Mouse (Mus musculus) heart, adult 11 months (tissue): ENCODE results near the gene Matn4.

ENCODE experiments used
- DNase-seq: peaks from one replicate; pipeline ENCODE4 v3.0.0; 2022

Gene Matn4

DNA sequence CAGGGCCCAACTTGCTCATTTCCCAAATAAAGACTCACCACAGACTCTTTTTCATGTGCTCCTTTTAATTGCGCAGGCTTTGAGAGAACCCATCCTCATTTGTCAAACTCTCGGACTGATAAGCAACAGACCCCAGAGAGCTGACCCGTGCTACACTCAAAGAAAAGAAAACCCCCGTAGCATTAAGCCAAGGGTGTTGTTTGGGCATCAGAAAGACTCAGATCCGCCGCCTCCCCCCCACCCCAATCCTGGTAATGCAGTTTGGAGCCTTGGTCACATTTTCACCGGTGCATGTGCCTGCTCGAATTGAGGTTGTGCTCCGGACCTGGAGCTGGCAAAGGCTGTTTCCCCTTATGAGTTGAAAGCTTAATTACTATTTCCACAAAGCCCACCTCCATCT lies at the start of gene Matn4:
Matn4 (minus strand) TSS at position 101 of the 400 bp plus-strand sequence.
- no peak for DNase-seq

DNA sequence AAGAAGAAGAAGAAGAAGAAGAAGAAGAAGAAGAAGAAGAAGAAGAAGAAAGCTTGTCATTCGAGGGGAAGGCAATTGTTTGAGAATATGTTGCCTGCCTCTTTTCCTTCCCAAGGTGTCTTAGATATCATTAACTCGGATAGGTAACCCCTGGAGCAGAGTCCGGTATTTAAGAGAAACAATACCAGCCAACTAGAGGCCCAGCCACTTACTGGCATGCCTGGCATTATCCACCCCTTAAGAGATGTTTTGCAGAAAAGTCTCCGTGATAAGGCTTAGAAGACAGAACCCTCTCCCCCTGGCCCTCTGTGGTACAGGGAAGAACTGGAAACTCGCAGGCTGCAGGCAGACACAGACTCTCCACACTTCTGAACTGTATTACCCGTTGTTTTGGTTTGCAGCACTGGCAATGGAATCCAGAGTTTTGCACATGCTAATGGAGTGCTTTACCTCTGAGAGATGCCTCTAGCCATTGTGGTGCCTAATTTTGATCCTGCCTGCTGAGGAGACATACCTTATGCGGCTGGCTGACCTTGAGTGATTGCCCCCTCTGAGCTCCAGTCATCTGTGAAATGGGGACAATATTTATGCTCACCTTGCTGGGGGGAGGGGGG lies 49.0 kb upstream of the Matn4 start:
- no peak for DNase-seq

DNA sequence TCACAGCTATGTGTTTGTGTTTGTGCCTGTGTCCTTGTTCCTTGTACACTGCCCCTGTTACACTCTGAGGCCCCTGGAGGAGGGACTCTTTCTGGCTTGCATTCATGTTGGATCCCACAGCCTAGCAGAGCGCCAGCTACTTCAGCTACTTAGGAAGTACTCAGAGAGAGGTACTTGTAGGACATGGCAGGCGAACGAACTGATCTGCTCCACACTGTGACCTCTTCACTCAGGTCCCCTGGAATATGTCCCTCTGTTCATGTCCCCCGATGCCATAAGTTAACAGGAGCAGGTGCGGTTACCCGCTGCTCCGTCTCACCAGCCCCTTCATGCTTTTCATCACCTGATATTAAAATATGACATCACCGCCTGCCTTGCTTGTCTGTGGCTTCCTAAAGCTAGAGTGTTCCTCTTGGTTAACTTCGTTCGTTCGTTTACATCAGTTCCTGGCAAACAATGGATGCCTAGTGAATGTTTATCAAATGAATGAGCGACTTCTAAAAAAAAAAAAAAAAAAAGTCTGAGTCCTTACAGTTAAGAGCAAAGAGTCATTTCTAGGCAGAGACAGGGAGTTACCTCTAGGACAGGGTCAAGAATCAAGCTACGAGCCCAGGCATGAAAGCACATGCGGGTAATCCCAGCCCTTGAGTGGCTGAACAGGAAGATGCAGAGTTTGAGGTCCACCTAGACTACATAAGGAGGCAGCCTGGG lies 48.2 kb upstream of the Matn4 start:
- peak; percentile 96 for DNase-seq

DNA sequence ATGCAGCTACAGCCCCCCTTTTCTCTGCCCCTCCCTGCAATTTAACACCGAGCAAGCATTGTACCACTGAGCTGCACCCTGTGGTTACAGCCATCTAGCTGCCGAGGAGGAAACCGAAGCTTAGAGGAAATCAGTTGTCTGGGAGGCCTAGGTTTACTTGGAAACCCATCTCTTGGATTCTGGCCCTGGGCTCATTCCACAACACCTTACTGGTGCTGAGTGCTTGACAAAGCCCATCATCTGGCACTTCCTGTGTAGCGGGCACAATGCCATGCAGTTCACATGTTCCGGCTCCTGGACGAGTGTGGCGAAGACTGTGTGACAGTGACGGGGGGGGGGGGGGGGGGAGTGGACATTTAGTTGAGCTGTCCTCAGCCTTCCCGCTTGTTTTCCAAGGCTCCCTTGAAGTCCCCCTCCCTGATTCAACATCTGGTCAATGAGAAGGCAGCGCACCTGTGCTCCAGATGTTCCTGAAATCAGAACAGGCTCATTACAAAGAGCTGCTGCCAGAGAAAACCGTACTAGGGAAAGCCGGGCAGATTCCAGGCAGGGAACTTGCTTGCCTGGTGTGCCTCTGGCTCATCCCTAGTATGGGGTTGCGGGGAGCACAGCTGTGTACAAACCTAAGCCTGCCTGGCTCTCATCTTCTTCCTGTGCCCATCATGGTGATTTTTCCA lies 47.2 kb upstream of the Matn4 start:
- DNase-seq = peak; percentile 96

DNA sequence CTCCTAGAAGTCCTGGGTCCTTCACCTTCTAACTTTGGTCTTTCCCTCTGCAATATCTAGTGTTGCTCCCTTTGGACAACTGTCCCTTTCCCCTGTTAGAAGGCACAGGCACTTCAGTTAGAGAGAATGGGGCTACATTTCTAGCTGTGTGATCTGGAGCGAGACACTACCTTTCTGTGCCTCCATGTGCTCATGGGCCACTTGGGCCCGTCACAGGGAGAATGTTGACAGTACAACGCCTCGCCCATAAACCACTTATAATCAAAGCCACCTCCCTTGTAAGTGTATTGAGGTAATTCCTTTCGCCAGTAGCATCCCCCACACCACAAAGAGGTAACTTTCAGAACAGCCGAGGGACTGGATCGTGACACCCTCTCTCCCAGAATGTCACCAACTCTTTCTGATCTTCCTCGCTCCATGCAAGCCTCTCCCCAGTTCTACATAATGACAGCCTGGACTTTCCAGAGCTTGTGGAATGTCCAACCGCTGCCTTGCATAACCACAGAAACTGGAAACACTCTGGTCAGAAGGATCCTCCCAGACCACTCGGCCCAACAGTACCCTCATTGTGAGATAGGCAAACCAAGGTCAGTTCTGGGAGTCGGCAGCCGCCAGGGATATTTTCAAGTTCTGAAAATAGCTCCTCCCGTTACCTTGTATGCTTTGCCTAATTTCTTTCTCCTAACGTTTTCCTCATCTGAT lies 44.5 kb upstream of the Matn4 start:
- DNase-seq = no peak

DNA sequence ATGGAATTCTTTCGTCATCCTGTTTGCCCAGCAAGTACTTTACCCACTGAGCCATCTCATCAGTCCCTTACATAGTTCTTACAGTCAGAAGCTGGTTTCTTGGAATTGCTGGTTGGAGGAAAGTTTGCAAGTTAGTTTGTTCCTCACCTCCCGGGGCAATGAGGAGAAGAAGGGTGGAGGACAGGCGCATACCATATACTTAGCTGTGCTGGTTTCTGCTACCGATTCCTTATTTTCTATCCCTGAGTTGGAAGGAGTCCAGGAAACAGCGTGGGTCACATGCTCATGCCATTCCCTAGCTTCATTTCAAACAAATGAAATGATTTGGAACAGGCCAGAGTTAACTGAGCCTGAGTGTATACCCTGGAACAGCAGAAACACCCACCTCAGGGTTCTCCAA lies 44.0 kb upstream of the Matn4 start:
- no peak for DNase-seq

DNA sequence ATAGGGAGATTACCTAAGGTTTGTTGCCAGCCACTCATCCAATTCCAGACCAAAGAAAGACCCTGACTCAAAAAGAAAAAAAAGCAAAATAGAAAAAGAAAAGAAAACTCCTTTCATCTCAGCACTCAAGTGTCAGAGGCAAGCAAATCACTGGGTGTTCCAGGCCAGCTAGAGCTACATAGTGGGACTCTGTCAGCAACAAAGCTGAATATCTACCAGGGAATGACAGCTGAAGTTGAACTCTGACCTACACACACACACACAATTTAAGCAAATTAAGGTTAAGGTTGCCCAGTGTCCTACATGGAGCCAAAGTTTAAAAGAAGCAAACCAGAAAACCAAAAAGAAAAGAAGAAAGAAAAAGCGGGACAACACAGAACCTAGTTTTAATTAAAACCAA lies 43.2 kb upstream of the Matn4 start:
- no peak for DNase-seq

DNA sequence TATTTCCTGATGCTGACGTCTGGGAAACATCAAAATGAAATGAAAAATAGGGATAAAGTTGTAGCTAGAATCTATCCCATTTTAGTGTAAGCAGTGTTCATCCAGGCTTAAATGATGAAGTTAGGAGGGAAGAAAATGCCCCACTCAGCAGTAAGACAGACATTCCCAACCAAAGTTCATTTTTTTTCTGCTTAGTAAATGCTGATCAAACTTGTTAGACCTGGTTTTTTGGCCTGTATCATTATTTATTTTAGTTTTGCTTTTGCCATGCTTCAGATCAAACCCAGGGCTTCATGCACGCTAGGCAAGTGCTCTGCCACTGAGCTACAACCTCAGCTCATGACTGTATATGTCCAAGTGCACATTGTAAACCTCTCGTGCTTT lies 41.1 kb upstream of the Matn4 start:
- DNase-seq = no peak

DNA sequence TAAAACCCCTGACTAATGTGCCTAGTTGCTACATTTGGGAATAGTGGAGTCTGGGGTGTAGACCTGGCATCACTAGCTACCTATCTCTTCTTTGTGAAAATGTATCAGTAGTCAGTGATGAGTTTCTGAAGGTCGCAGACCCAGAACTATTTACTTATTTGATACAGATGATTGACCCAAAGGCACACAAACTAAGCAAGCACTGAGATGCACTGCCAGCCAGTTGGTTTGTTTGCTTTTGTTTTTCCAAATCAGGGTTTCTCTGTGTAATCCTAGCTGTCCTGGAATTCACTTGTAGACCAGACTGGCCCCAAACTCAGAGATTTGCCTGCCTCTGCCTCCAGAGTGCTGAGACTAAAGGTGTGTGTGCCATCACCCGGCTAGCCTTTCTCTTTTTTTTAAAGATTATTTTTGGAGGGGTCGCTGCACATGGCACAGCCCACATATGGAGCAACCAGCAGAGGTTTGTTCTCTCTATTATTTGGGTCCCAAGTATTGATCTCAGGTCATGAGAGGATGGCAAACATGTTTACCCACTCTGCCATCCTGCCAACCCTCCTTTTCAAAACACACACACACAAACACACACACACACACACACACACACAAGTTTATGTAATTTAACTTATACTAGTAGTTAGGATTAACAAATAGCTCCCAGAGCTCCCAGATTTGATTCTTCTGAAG lies 40.6 kb upstream of the Matn4 start:
- no peak for DNase-seq

DNA sequence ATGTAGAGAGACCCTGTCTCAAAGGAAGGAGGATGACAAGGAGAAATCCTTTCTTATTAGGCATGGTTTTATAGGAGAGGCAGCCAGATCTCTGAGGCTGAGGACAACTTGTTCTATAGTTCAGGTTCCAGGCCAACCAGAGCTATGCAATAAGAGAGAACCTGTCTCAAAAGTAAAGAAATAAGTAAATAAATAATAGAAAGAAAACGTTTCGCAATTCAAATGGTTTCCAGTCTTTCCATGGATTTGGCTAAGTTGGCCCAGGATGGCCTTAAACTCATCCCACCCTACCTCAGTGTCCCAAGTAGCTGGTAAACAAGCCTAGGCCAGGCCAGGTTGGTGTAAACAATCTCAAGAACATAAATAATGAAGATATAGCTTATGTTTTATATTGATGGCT lies 39.7 kb upstream of the Matn4 start:
- no peak for DNase-seq

DNA sequence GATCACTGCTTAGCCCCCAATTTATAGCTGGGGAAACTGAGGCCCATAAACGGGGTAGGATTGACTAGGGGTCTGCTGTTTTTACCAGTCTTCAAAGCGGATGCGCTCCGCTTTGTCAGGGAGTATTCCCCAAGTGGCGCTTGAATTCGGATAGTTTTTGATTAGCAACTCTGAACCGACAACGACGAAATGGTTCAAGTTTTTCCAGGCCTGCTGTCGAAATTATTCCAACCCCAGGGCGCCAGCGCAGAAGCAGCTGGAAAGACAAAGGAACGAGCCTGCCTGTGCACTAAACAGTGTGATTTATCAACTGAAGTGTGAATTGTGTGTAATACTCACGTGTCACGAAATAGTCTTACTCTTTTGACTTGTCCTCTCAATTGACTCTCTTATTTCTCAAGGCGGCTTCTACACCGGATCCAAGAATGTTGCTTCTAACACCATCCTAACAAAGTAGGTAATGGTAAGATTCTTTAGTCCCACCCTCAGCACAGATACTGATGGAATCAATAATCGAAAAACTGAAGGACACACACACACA lies 38.6 kb upstream of the Matn4 start, which contains the start of gene Sdc4:
Sdc4 (minus strand) TSS at position 428 of the 541 bp plus-strand sequence.
- DNase-seq = no peak

DNA sequence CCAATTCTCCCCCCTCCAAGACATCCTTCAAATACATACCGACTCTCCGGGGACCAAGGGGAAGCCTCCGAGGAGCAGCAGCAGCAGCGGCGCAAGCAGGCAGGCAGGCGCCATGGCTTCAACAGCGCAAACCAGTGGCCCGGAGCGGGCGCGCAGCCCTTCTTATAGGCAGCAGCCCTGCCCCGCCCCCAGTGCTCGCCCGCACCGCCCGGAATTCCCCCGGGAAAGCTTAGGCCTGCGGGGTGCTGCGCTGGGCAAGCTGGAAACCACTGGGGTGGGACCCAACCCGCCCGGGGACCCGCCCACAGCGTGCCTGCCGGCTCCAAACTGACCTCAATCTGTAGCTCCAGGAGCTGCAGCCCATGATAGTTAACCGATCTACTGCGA lies 38.1 kb upstream of the Matn4 start:
- peak; percentile 99 for DNase-seq

DNA sequence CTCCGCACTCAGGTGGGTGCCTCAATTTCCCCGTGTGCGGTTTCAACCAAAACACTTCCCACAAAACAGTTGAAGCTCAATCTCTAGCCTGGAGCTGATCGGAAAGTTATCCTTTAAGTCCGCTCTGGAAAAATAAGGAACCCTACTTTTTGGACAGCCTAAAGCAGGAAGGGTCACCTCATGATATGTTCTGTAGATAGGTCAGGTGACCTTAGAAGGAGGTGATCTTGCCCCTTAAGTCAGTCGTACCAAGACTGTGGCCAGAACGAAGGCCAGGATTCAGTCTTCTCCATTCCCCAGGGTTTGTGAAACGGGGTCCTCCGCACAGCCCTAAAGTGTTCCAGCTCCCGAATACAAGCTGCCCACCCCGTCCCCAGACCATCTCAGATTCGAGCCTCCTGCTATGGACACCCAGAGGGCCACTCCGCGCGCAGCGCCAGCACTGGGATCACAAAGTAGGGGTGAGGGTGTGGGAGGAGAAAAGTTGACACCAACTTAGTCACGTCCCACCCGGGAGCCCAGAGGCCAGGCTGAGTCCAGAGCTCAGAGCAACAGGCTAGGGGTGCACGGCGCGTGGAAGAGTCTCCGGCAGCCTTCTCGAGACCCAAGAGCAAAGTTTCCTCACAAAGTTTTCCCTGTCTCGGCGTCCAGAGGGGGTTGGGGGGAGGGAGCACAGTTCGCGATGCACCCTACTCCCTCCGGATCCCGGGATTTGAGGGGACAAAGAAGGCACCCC lies 37.5 kb upstream of the Matn4 start:
- peak; percentile 97 for DNase-seq

DNA sequence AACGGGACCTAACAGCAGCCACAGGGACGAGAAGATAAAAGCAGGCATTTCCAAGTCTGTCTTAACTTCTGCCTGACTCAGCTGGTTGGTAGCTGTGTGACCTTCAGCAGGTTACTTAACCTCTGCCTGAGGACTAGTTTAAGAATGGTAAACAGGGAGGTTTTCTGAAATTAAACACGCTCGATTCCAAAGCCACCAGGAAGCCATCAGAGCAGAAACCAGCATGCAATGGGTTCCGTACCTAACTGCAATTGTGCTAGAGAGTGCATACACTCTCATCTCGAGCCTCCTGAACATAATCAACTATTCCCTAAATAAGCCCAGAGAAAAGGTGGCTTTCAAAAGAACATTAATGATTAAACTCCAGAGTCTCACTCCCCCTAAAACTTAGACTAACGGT lies 36.8 kb upstream of the Matn4 start:
- no peak for DNase-seq

DNA sequence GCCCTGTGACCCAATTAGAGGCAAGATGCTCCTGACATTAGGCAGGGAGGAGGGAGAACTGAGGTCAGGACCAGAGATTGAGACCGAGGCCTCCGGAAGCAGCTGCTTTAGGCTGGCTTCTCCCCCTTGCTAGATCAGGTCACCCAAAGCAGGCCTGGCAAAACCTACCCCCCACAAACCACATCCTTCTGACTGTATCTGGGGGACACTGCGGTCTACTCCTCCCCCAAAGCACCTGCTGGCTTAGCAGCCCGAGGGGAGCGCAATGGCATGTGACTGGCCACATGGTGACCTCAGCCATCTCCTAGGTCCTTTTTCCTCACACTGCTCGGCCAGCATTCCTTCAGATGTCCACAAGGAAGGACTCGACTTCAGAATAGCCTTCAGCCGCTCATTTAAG lies 36.2 kb upstream of the Matn4 start:
- DNase-seq = peak; percentile 95

DNA sequence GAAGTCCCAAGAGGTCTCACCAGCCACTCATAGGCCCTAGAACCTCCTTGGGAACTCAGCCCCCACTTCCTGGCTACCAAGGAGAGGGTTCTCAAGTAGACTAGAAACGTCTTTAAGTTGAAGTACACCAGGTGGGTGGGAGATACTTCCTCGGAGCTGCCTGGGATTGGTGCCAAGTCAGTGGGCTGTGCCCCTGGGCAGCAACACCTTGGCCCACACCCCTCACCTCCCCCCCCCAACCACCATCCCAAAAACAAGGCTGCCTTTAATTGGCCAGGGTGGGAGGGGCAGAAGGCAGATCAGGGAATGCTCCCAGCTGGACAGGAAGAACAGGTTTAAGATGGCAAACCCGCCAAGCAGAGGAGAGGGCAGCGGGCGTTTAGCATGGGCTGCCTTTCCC lies 35.4 kb upstream of the Matn4 start:
- DNase-seq = no peak

DNA sequence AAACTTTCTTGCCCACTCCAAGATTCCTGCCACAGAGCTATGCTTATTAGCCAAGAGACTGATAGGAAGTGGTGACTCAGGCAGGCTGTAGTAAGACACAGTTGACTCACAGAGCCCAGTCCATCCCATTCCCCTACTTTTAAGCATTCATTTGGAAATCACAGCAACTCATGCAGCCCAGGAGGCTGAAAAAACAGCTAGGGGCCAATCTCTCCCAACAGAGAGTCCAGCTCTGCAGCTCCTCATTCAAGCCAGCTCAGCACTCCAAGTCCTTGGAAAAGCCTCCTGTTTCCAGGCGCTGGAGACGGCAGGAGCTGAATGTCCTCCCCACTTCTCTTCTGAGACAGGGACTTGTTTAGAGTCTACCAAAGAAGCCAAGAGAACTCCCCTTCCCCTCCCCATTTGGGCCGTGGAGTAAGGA lies 34.1 kb upstream of the Matn4 start:
- DNase-seq = peak; percentile 95

DNA sequence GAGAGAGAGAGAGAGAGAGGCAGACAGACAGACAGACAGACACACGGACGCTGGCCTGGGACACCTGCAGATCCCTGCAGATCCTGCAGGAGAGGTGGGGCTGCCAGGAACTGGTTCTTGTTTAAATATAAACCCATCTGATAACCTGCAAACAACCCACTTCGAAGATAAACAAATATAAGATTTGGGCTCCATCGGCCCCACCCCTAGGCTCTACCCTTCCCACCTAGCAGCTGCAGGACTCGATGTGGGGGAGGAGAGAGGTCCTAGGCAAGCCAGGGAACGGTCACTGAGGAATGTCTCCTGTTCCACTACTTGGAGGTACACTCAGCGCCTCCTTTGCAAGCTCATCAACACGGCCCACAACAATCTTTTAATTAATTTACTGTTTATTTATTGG lies 33.3 kb upstream of the Matn4 start:
- DNase-seq = no peak

DNA sequence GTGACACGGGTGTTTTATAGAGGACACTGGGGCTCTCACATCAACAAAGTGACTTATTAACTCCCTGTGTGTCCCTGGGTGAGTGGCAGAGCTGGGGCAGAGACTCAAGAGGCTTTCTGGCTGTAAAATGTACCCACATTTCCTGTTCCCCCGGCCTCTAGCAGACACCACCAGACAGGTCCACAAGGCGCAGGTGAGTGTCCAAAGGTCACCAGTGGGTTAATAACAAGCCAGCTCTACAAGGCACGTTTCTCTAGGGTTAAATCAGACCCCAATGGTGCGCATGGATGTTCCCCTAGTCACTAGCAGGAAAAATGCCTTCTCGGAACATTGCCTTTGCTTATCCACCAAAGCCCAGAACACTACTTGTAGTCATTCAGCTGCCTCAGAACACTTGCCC lies 32.8 kb upstream of the Matn4 start:
- no peak for DNase-seq

DNA sequence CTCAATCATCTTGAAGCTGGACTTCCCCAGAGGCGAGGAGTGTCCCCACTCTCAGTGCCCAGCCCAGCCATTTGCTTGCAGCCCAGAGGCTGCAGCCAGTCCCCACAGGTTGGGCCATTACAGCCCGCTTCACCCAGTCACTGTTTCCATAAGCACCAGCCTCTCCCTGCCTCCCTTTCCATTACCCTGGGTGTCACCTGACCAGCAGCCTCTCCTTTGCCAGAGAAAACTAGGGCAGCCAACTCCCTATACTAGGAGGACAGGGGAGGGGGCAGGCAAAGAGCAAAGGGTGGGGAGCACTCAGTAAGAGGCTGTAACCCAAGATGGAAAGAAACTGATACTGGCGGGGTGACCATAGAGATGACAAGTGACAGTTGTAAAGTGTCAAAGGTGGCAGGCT lies 32.0 kb upstream of the Matn4 start:
- peak; percentile 96 for DNase-seq

DNA sequence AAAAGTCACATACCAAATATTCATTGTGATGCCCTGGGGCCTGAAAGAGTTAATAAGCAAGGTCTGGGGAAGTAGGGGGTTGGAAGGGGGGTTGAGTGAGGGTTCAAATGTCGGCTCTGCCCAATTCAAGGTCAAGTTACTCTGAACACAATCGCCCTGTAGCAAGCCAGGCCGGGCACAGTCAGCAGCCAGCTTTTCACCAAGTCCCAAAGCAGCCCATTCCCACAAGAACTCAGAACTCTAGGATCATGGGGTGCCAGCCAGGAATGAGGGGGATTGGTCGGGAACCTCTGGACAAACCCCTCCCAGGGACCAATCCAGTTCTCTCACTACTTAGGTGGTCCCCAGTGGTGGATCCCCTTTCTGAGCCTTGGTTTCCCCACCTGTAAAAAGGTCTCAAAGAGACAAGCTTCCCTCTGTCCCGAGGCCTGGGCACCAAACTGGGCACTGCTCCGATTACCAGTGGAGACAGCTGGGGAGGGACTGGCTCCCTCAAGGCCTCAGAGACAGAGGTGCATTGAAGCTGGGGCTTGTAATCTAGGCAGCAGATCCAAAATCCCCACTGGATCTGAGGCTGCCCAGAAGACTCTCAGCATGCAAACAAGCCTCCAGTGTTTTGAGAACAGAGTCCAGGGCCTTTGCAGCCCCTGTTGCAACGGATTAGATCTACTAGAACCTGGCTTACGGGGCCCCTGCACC lies 31.4 kb upstream of the Matn4 start:
- no peak for DNase-seq
